Mouse (Mus musculus) CH12.LX (cell line): ENCODE measurements around the gene Wdr13. TPM values are rescaled to one million over a fixed set of nuclear protein-coding genes. Genes with fewer than 3 reads are reported as not detected.

Source experiments
- DNase-seq: peaks from one replicate; pipeline ENCODE4 v3.0.0-alpha.2; 2013; ENCODE audit errors: extremely low read depth
- H3K27ac ChIP-seq: 2 replicates; pipeline ENCODE4 v1.5.1; 2012; ENCODE audit warnings: low read depth, mild to moderate bottlenecking, control low read depth, moderate library complexity; ENCODE audit not compliant: insufficient read depth
- H3K27me3 ChIP-seq: replicated peaks from 2 replicates; pipeline ENCODE3; 2012; ENCODE audit warnings: inconsistent platforms
- H3K36me3 ChIP-seq, 2 experiments: replicated peaks in 1 of 2; 2 replicates each; pipeline versions ENCODE3 to v1.6.1; 2012; ENCODE audit warnings: inconsistent platforms in 1 of 2, low read length in 1 of 2, mild to moderate bottlenecking in 1 of 2, mixed read lengths in 1 of 2, moderate library complexity in 1 of 2; ENCODE audit not compliant: control insufficient read depth in 1 of 2, insufficient read depth in 1 of 2
- H3K4me1 ChIP-seq, 2 experiments: 2 replicates each; pipeline ENCODE4 v1.6.1; 2012; ENCODE audit warnings: inconsistent platforms in 1 of 2, moderate library complexity in 1 of 2; ENCODE audit not compliant: insufficient read depth in 2 of 2, control insufficient read depth in 1 of 2
- H3K4me2 ChIP-seq: 2 replicates; pipeline ENCODE4 v1.6.1; 2012; ENCODE audit warnings: low read depth, mild to moderate bottlenecking, control low read depth; ENCODE audit not compliant: poor library complexity, insufficient read depth, severe bottlenecking
- H3K4me3 ChIP-seq, 3 experiments: fragments of 150-350 bp in 1 of 3; sonication (generic) in 1 of 3; replicated peaks in 1 of 3; 2 replicates each; pipeline versions ENCODE3 to v1.5.1; 2011 to 2012; ENCODE audit warnings: low read depth in 2 of 3, low read length in 2 of 3, mild to moderate bottlenecking in 2 of 3, moderate library complexity in 2 of 3, control low read depth in 1 of 3, improper control_type of control experiment in 1 of 3, inconsistent platforms in 1 of 3, mixed read lengths in 1 of 3; ENCODE audit not compliant: poor library complexity in 1 of 3
- H3K79me2 ChIP-seq: replicated peaks from 2 replicates; pipeline ENCODE4 v1.6.1; 2012; ENCODE audit warnings: mild to moderate bottlenecking, moderate library complexity; ENCODE audit not compliant: control insufficient read depth, poor library complexity, insufficient read depth, severe bottlenecking; ENCODE audit errors: extremely low read depth
- H3K9ac ChIP-seq: 2 replicates; pipeline ENCODE4 v1.6.1; 2012; ENCODE audit warnings: low read depth, mild to moderate bottlenecking, control low read depth, moderate library complexity; ENCODE audit not compliant: insufficient read depth
- H3K9me3 ChIP-seq: replicated peaks from 2 replicates; pipeline ENCODE3; 2012; ENCODE audit warnings: low read length, inconsistent platforms, mixed read lengths
- BHLHE40 ChIP-seq: IDR thresholded peaks from 2 replicates; pipeline ENCODE4 v1.6.1; 2011; ENCODE audit warnings: mild to moderate bottlenecking, low read depth, low read length, improper control_type of control experiment
- CHD2 ChIP-seq: IDR thresholded peaks from 2 replicates; pipeline ENCODE4 v1.6.1; 2011; ENCODE audit warnings: low read length, improper control_type of control experiment
- E2F4 ChIP-seq: IDR thresholded peaks from 2 replicates; pipeline ENCODE4 v1.6.1; 2011; ENCODE audit warnings: low read depth, low read length, improper control_type of control experiment; ENCODE audit not compliant: insufficient replicate concordance
- ELF1 ChIP-seq: IDR thresholded peaks from 2 replicates; pipeline ENCODE4 v1.6.1; 2014; ENCODE audit warnings: low read depth, mild to moderate bottlenecking, inconsistent platforms, low read length, improper control_type of control experiment
- EP300 ChIP-seq: IDR thresholded peaks from 2 replicates; pipeline ENCODE4 v1.6.1; 2011; ENCODE audit warnings: low read length, improper control_type of control experiment
- GABPA ChIP-seq: IDR thresholded peaks from 2 replicates; pipeline ENCODE4 v1.6.1; 2012; ENCODE audit warnings: low read depth, low read length, improper control_type of control experiment, inconsistent platforms; ENCODE audit not compliant: insufficient replicate concordance
- JUN ChIP-seq: IDR thresholded peaks from 2 replicates; pipeline ENCODE4 v1.6.1; 2011; ENCODE audit warnings: low read depth, mild to moderate bottlenecking, low read length, improper control_type of control experiment, moderate library complexity; ENCODE audit not compliant: insufficient read depth
- JUND ChIP-seq: conservative IDR thresholded peaks from 2 replicates; pipeline ENCODE4 v1.6.1; 2011; ENCODE audit warnings: low read depth, low read length, improper control_type of control experiment
- KAT2A ChIP-seq: IDR thresholded peaks from 2 replicates; pipeline ENCODE4 v1.6.1; 2012; ENCODE audit warnings: low read length, improper control_type of control experiment, inconsistent platforms; ENCODE audit not compliant: insufficient replicate concordance
- MAX ChIP-seq: IDR thresholded peaks from 2 replicates; pipeline ENCODE4 v1.6.1; 2011; ENCODE audit warnings: low read length, improper control_type of control experiment
- MEF2A ChIP-seq: IDR thresholded peaks from 2 replicates; pipeline ENCODE4 v1.6.1; 2014; ENCODE audit warnings: low read depth, mild to moderate bottlenecking, inconsistent platforms, low read length, improper control_type of control experiment, borderline replicate concordance
- MYC ChIP-seq: IDR thresholded peaks from 2 replicates; pipeline ENCODE4 v1.6.1; 2011; ENCODE audit warnings: low read depth, mild to moderate bottlenecking, improper control_type of control experiment, low read length
- NELFE ChIP-seq: IDR thresholded peaks from 2 replicates; pipeline ENCODE4 v1.6.1; 2011; ENCODE audit warnings: low read depth, low read length, improper control_type of control experiment
- NRF1 ChIP-seq: IDR thresholded peaks from 2 replicates; pipeline ENCODE4 v1.6.1; 2014; ENCODE audit warnings: low read depth, mild to moderate bottlenecking, inconsistent platforms, low read length, improper control_type of control experiment, moderate library complexity
- PAX5 ChIP-seq: IDR thresholded peaks from 2 replicates; pipeline ENCODE4 v1.6.1; 2012; ENCODE audit warnings: low read length, inconsistent platforms, mixed read lengths
- POLR2A ChIP-seq: IDR thresholded peaks from 2 replicates; pipeline ENCODE4 v1.6.1; 2011; ENCODE audit warnings: low read depth, mild to moderate bottlenecking, improper control_type of control experiment, low read length
- RAD21 ChIP-seq: IDR thresholded peaks from 2 replicates; pipeline ENCODE4 v1.6.1; 2011; ENCODE audit warnings: low read depth, mild to moderate bottlenecking, low read length, improper control_type of control experiment, moderate library complexity
- RCOR1 ChIP-seq: conservative IDR thresholded peaks from 2 replicates; pipeline ENCODE4 v1.6.1; 2012; ENCODE audit warnings: low read depth, mild to moderate bottlenecking, inconsistent platforms, low read length, improper control_type of control experiment
- SIN3A ChIP-seq: IDR thresholded peaks from 2 replicates; pipeline ENCODE4 v1.6.1; 2012; ENCODE audit warnings: low read length, improper control_type of control experiment, inconsistent platforms
- TBP ChIP-seq: conservative IDR thresholded peaks from 2 replicates; pipeline ENCODE4 v1.6.1; 2011; ENCODE audit warnings: low read depth, low read length, improper control_type of control experiment
- USF1 ChIP-seq: IDR thresholded peaks from 2 replicates; pipeline ENCODE4 v1.6.1; 2014; ENCODE audit warnings: low read depth, mild to moderate bottlenecking, inconsistent platforms, low read length, improper control_type of control experiment
- ZC3H11A ChIP-seq: IDR thresholded peaks from 2 replicates; pipeline ENCODE4 v1.6.1; 2012; ENCODE audit warnings: low read depth, mild to moderate bottlenecking, inconsistent platforms, low read length, improper control_type of control experiment
- ZKSCAN1 ChIP-seq: IDR thresholded peaks from 2 replicates; pipeline ENCODE4 v1.6.1; 2012; ENCODE audit warnings: low read depth, inconsistent platforms, low read length, improper control_type of control experiment, borderline replicate concordance
- ZNF384 ChIP-seq: IDR thresholded peaks from 2 replicates; pipeline ENCODE4 v1.6.1; 2012; ENCODE audit warnings: low read depth, low read length, improper control_type of control experiment, inconsistent platforms
- dilution Hi-C: fragments of 300-500 bp; cut with MboI; formaldehyde crosslinking; loops from 2 replicates; pipeline ENCODE4 v1.14.3; 2020; ENCODE audit warnings: low sequenced_read_pairs; ENCODE audit not compliant: extremely low pct_unique_long_range_greater_than_20kb, extremely low pct_ligation_motif_present
- in situ Hi-C: fragments of 300-500 bp; cut with MboI; formaldehyde crosslinking; loops from 3 replicates; pipeline ENCODE4 v1.14.3; 2019; ENCODE audit warnings: low sequenced_read_pairs, low pct_ligation_motif_present, low pct_unique_long_range_greater_than_20kb, mixed read lengths
- polyA plus RNA-seq: library from polyadenylated mRNA; unstranded; fragments of >175 nt; gene quantifications from 2 replicates; pipeline ENCODE4 v1.2.1, GENCODE M21; 2012; ENCODE audit warnings: low read depth; ENCODE audit not compliant: insufficient read length
- total RNA-seq, 2 experiments: library from RNA; depleted of rRNA; stranded (reverse); fragments of 300-350 nt in 1 of 2; fragments of >200 nt in 1 of 2; gene quantifications; 2 replicates each; pipeline ENCODE4 v1.2.3; 2012 to 2014

Wdr13 gene
- total and polyA plus RNA-seq, 3 experiments: 7.6 to 13.0 (median 11.9) TPM

DNA sequence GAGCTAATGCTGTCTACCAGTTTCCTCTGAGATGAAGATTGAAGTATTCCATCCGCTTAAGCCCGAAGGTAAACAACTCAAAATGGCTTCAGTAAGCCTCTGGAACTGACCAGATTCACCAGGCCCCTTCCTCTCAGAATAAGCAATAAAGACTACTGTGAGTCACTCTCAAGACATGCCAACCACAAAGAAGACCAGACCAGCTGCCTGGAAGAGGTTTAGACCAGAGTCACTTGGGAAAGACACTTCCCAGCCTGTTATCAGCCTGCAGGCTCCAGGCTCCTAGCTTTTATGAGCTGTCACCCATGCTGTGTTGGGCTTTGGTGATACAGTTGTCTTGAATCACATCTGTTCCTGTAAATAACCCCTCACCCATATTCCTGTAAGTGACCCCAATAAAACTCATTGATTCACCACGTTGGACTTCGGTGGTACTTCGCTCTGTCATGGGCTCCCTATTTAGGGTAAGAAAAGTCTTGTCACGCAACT lies 47.9 kb downstream of the Wdr13 start:
- Histone ChIP-seq H3K9ac (no peak overlapping the region), H3K27me3 (no peaks in the 10 kb centered on the region), H3K27ac (no peak overlapping the region), H3K9me3 (no peaks in the 10 kb centered on the region), H3K4me3 (no peak overlapping the region), H3K4me1 (peaks cover 2 to 9% of the 10 kb centered on the region in 2 experiments; a peak in 1 of 4 replicates), H3K4me2 (no peak overlapping the region), H3K36me3 (peaks cover 40 to 65% of the 10 kb centered on the region in 2 experiments), H3K79me2 (peaks cover 10% of the 10 kb centered on the region)
- in situ Hi-C loops (no loop called here), dilution Hi-C loops (no loop called here)
- no peak for DNase-seq
- TF ChIP-seq EP300 (no peak), RAD21 (no peak), JUN (no peak), PAX5 (no peak), KAT2A (no peak), E2F4 (no peak), MEF2A (no peak), MAX (no peak)

DNA sequence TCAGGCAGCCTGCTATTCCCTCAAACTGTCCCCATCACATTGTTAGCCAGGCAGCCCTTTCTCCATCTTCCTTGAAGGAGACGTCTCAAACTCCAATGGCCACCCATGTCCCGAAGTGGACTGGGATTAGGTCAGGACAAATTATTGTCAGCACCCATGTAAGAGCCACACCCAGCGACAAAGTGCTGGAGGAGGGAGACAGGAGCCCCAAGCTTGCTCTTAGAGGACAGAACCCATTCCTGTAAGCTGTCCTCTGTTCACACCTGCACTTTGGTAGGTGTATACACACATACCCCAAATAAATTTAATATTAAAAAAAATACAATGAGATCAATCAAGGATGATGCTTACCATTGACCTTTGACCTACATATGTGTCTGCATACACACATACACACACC lies 57.6 kb downstream of the Wdr13 start:
- peak overlapping the region; percentile 40 to 71 (median 65) for H3K4me3 ChIP-seq
- in situ Hi-C loops: no loop called here
- dilution Hi-C loops: no loop called here

DNA sequence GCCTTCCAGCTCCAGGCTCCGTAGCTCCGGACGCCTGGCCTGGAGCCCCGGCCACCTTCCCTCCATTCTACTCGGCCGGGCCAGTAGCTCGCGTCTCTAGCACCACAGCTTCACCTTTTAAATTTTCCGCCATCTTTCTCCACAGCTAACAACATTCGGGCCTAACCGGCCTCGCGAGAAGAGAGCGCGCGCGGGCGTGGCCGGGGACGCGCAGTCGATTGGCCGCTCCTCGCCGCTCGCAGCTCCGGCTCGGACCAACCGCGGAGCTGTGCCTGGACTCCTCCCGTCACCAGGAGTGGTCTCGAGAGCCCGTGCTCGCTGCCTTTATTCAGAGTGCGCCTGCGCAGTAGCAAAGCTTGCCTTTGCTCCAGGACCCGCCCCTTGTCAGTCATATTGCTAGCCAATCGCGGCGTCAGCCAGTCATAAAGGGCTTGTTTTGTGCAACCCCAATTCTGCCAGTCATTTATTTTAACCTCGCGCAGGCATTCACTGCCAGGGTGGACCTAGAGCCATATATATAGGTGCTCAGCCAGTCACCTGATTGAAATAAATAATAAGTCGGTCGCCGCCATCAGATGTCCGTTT lies 58.2 kb downstream of the Wdr13 start, which contains the start of gene Suv39h1:
TSS of gene Suv39h1 (minus strand) at position 331 of the 585 bp plus-strand sequence.
- Histone ChIP-seq H3K9ac (peak within 1 kb of the TSS; percentile 91), H3K4me1 (peaks cover 5 to 27% of the 10 kb centered on the region in 2 experiments), H3K4me2 (peak within 1 kb of the TSS; percentile 78), H3K9me3 (no peaks in the 10 kb centered on the region), H3K27ac (peak within 1 kb of the TSS; percentile 63), H3K27me3 (no peaks in the 10 kb centered on the region), H3K4me3 (peak within 1 kb of the TSS; percentile 64 to 96 (median 71)), H3K36me3 (peaks cover 11 to 24% of the 10 kb centered on the region in 2 experiments), H3K79me2 (peaks cover 32% of the 10 kb centered on the region)
- DNase-seq: peak; percentile 94
- in situ Hi-C loops (no loop called here), dilution Hi-C loops (no loop called here)
- TF ChIP-seq MYC (no peak), ZC3H11A (no peak), POLR2A (peak; percentile 80), BHLHE40 (no peak), PAX5 (no peak), MEF2A (no peak), USF1 (no peak), GABPA (no peak), ZNF384 (no peak), ZKSCAN1 (no peak), ELF1 (no peak), E2F4 (no peak), RCOR1 (no peak), NELFE (peak; percentile 54; the same call in 1 of the 2 replicates), NRF1 (peak; percentile 86), TBP (peak; percentile 84), JUND (no peak), CHD2 (peak; percentile 98), MAX (no peak)

More for the DNA sequence above, 57.6 kb downstream of the Wdr13 start:
- Histone ChIP-seq H3K9ac (peak overlapping the region; percentile 80), H3K27me3 (no peaks in the 10 kb centered on the region), H3K27ac (peak overlapping the region; percentile 36; the same call in 1 of the 2 replicates), H3K4me2 (peak overlapping the region; percentile 78), H3K4me1 (peaks cover 5 to 23% of the 10 kb centered on the region in 2 experiments), H3K9me3 (no peaks in the 10 kb centered on the region), H3K36me3 (peaks cover 10 to 20% of the 10 kb centered on the region in 2 experiments), H3K79me2 (peaks cover 31% of the 10 kb centered on the region)
- no peak for DNase-seq
- TF ChIP-seq JUND (no peak), SIN3A (0 out of 2 replicates have a peak, but pooled peaks have one; percentile 1), JUN (no peak), TBP (no peak)
